Mouse (Mus musculus): ENCODE data around the gene Gm21797.
"Not testable (repeated sequence)": the region's sequence is repeated elsewhere in the genome, so short reads cannot be mapped to it uniquely, and the experiment has no call there.

DNA sequence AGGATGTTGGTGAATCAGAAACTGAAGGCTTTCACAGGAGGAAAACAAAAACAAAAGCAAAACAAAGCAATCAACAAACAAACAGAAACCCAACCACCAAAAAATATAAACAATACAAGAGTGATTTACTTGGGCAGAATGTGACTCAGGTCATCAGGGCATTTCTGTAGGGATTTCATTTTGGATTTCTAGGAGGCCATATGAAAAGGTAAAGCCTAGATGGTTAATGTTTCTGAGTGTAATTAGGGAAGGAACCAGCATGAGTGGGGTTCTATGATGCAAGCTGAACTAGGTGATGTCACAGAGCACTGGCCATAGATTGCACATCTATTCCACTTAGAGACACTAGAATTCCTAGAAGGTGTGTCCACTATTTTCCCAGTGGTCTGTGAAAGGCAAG is 29.0 kb upstream of the Gm21797 start, which contains the start of gene Gm20795:
- not testable (repeated sequence) for TF ChIP-seq CTCF (IDR thresholded peaks at IDR 0.05; ENCODE audit: control insufficient read depth, insufficient read depth, insufficient read length); MAX (IDR thresholded peaks at IDR 0.05); USF1 (IDR thresholded peaks at IDR 0.05; ENCODE audit: low read depth); MYOG (IDR thresholded peaks at IDR 0.05; ENCODE audit: control insufficient read depth, extremely low read depth, insufficient read length); FOSL1 (IDR thresholded peaks at IDR 0.05; ENCODE audit: insufficient read depth, low read length, poor library complexity, severe bottlenecking); CEBPB (IDR thresholded peaks at IDR 0.05; ENCODE audit: low read depth)
